Mouse (Mus musculus): Measurements from ENCODE around the gene Tnfrsf1a. TPM values are rescaled to one million over a fixed set of nuclear protein-coding genes. Genes with fewer than 3 reads are reported as not detected.
A peak's percentile ranks its signal among the peaks of the same experiment; 100 is the strongest.

Gene Tnfrsf1a
- polyA plus RNA-seq, 1 experiment, result 63.6 TPM

DNA sequence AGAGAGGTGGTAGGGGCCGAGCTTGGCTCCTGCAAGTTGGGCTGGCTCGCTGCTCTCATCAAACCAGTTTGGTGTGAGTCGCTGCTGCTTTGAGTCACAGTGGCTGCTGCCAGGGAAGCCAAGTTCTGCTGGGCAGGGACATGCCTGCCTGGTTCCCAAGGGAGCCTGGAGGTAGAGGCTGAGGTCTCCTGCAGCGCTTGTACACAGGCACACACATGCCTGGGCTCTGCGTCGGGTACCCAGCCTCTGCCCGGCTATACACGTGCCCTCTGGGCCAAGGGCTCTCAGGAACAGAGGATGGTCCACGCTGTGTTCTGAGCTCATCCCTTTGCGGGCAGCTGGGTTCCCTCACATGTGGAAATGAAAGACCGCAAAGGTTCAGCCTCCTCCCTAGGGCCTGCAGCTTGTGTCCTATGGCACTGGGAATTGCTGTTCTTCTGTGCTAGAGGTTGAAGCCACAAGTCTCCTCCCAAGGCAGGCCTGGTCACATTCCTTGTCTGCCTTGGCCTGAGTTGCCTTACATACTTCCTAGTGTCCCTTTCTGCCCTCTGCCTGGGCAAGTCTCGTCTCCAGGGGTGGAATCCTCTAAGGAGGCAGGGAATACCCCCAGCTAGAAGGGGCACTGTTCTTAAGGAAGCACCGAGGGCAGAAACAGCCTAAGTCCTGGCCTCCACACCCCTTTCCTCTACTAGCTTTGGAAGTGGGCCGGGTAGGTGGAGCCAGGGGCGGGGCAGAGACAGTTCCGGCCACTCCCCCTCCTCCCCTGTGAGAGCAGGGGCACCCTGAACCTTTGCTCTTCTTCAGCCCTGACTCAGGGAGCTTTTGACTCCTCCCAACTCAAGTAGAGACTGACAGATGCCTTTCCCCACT is 28.7 kb downstream of the Tnfrsf1a start:
- H3K4me1 ChIP-seq, result peaks cover 64% of the 10 kb centered on the region
- peak overlapping the region; percentile 83 for H3K4me3 ChIP-seq (replicated peaks)
- no peak for TF ChIP-seq FLI1 (IDR thresholded peaks at IDR 0.05; ENCODE audit: low read length)
- no peak for TF ChIP-seq GATA1 (IDR thresholded peaks at IDR 0.05; ENCODE audit: borderline replicate concordance, low read length)
- H3K9me3 ChIP-seq, result no peaks in the 10 kb centered on the region
- no peaks in the 10 kb centered on the region for H3K36me3 ChIP-seq (replicated peaks; ENCODE audit: low read length)
- H3K27me3 ChIP-seq (replicated peaks), result peaks cover 46% of the 10 kb centered on the region

DNA sequence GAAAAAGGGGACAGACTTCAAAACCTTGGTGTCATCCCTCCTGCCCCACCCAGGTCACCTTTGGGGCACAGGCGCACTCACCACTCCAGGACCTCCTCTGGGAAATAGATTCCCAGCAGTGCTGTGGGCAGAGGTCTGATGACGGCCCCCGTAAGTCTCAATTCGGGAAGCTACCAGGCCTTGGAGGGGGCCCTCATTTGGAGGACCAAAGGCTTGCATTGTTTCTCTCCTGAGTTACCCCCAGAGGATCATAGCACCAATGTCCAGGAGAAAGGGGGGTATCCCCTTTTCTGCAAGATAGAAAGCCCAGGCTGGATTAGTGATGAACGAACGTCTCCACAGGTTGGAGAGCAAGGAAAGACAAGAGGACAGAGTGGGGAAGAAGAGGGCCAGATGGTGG is 29.5 kb downstream of the Tnfrsf1a start:
- H3K27me3 ChIP-seq (replicated peaks), result peaks cover 46% of the 10 kb centered on the region
- H3K9me3 ChIP-seq, result no peaks in the 10 kb centered on the region
- TF ChIP-seq FLI1 (IDR thresholded peaks at IDR 0.05; ENCODE audit: low read length) (no peak), GATA1 (IDR thresholded peaks at IDR 0.05; ENCODE audit: borderline replicate concordance, low read length) (no peak)

DNA sequence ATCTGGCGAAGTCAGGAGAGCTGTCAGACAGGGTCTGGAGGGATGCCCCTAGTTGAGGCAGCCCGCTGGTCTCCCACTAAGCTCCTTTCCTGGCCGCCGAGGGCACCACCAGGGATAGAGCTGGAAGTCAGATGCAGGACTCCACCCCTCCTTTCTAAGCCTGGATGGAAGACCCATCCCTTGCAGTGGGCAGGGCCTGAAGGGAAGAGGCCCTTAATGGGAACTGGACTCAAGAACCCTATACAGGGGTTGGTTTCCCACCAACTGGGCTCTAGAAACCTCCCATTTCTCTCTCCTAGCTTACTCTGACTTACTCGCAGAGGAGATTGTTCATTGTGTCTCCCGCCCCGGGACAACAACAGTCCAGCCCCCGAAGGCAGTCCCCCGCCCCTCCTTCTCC is 30.6 kb downstream of the Tnfrsf1a start:
- no peaks in the 10 kb centered on the region for H3K36me3 ChIP-seq (replicated peaks; ENCODE audit: low read length)
- H3K4me3 ChIP-seq (replicated peaks), result no peak overlapping the region

More for the DNA sequence above, 29.5 kb downstream of the Tnfrsf1a start:
- Histone ChIP-seq H3K4me1 (peaks cover 66% of the 10 kb centered on the region), H3K36me3 (replicated peaks; ENCODE audit: low read length) (no peaks in the 10 kb centered on the region), H3K4me3 (replicated peaks) (peak overlapping the region; percentile 83)

DNA sequence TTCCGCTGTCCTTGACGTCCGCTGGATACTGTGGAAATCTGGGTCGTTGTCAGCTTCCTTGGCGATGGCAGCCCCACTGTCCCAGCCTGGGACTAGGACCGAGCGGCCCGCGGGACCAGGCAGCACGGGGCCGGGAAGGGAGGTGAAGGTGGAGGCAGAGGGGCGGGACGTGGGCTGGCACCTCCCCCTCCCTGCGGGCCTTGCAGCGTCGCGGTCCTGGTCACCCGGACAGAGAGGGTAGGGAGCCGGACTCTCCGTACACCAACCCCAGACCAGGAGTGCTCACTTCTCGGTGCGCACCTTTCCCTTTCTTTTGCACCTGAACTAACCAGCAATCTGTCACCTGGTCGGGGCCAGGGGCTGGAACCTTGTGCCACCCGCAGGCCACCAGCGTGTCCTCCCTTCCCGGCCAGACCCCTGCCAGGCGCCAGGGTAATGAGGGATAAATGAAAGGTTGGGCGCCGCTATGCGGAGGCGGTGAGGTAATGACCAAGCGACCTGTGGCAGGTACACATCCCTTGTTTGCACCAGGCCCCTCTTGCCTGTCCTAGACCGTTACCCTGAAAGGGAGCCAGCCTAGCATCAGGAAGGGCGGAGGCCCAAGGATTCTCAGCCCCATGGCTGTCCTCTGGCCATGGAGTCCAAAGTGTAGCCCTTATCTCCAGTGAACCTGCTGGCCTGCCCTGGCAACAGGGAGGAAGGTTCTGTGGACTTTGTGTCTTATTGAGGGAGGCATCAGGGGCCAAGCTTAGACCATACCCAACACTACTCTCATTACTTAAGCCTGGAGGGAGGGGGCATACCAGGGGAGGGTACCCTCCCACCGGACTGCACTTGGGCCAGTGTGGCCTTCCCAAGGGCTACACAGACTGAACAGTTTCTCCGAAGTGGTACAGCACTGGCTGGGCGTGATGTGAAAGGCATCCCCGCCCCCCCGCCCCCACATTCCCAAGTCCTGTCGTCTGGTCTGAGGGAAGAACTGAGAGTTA is 31.5 kb downstream of the Tnfrsf1a start, which contains the start of gene Plekhg6:
Gene Plekhg6 (minus strand): TSS at position 422 of the 989 bp plus-strand sequence.
- H3K36me3 ChIP-seq (replicated peaks; ENCODE audit: low read length), result no peaks in the 10 kb centered on the region
- H3K27me3 ChIP-seq (replicated peaks), result peaks cover 60% of the 10 kb centered on the region
- peaks cover 59% of the 10 kb centered on the region for H3K4me1 ChIP-seq
- TF ChIP-seq FLI1 (IDR thresholded peaks at IDR 0.05; ENCODE audit: low read length), result no peak
- TF ChIP-seq GATA1 (IDR thresholded peaks at IDR 0.05; ENCODE audit: borderline replicate concordance, low read length), result no peak
- peak within 1 kb of the TSS; percentile 79 for H3K4me3 ChIP-seq (replicated peaks)
- H3K9me3 ChIP-seq, result no peaks in the 10 kb centered on the region

More for the DNA sequence above, 30.6 kb downstream of the Tnfrsf1a start:
- peaks cover 60% of the 10 kb centered on the region for H3K4me1 ChIP-seq
- no peak for TF ChIP-seq GATA1 (IDR thresholded peaks at IDR 0.05; ENCODE audit: borderline replicate concordance, low read length)
- TF ChIP-seq FLI1 (IDR thresholded peaks at IDR 0.05; ENCODE audit: low read length), result no peak
- H3K27me3 ChIP-seq (replicated peaks), result peaks cover 56% of the 10 kb centered on the region
- no peaks in the 10 kb centered on the region for H3K9me3 ChIP-seq

DNA sequence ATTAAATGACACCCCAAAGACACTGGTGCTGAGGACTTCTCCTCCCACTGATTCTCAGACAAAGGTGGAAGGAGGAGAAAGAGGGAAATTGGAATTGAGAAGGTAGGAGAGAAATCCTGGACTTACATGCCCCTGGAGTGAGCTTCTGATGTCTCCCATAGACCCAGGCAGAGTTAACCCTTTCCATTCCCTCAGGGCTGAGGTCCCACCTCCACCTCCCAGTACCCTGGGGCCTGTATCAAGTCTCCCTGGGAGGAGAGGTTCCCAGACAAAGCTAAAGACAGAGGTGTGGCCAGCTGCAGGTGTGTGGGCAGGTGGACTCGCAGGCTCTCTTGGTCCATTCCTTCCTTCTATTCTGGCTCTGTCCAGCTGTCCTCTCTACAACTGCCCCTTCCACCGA is 32.9 kb downstream of the Tnfrsf1a start:
- Histone ChIP-seq H3K4me3 (replicated peaks) (no peak overlapping the region), H3K9me3 (no peaks in the 10 kb centered on the region), H3K27me3 (replicated peaks) (peaks cover 68% of the 10 kb centered on the region), H3K36me3 (replicated peaks; ENCODE audit: low read length) (no peaks in the 10 kb centered on the region), H3K4me1 (peaks cover 54% of the 10 kb centered on the region)
- TF ChIP-seq GATA1 (IDR thresholded peaks at IDR 0.05; ENCODE audit: borderline replicate concordance, low read length), result no peak
- no peak for TF ChIP-seq FLI1 (IDR thresholded peaks at IDR 0.05; ENCODE audit: low read length)

DNA sequence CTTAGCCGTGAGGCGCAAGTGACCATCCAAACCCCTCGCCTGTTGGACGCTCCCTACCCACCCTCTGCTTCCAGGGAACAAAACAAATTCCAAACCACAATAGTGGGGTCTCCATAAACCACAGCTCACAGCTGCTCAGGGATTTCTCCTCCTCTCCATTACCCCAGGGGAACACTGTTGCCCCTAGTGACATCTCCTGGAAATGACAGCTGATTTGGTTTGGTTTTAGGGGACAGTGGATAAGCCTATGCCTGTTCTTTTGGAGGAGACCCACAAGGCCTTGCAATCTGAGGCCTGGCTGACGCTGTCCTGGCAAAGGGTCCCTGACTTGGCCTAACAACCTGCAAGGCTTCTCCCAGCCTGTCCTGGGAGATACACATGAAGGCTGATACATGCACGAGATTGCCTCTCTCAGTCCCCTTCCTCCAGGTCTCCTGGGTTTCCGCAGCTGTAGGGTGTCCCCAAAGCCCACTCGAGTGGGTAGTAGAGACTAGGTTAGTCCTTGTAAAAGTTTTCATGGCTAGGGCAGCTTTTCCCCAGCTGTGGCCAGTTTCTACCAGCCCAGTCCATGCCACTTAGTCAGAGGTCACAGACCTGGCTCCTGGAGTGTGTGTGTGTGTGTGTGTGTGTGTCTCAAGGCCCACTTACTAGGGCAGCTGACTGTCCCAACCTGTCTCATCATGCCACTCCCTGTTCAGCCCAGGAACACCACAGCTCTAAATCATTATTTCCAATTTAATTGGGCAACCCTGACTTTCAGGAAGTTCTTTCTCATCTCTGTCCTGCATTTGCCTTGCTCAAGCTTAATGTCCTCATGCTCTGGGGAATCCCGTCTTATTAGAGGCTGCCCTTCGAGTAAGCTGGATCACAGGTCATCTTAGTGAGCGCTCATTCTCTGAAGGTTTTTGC is 36.2 kb downstream of the Tnfrsf1a start:
- Histone ChIP-seq H3K36me3 (replicated peaks; ENCODE audit: low read length) (no peaks in the 10 kb centered on the region), H3K9me3 (peaks cover 5% of the 10 kb centered on the region; the same call in 1 of the 2 replicates), H3K4me1 (peaks cover 21% of the 10 kb centered on the region), H3K4me3 (replicated peaks) (peak overlapping the region; percentile 30), H3K27me3 (replicated peaks) (peaks cover 68% of the 10 kb centered on the region)
- TF ChIP-seq GATA1 (IDR thresholded peaks at IDR 0.05; ENCODE audit: borderline replicate concordance, low read length), result no peak
- no peak for TF ChIP-seq FLI1 (IDR thresholded peaks at IDR 0.05; ENCODE audit: low read length)

DNA sequence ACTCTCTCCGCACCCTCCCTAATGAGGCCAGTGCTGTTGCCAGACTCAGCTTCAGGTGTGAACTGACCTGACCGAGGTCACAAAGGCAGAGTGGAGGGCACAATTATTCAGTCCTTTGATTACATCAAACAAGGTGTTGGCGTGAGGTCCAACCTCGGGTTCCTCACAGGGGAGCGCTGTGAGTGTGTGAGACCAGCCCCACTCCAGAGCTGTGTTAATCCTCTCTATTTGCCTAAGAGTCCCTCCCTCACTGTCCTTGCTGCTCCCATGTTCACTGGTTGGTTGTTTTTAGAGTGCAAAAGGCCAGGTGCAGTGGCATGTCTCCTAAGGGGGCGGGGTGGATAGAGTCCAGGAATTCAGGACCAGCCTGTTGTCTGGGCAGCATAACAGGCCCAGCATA is 36.9 kb downstream of the Tnfrsf1a start:
- Histone ChIP-seq H3K36me3 (replicated peaks; ENCODE audit: low read length) (no peaks in the 10 kb centered on the region), H3K4me1 (peaks cover 14% of the 10 kb centered on the region), H3K27me3 (replicated peaks) (peaks cover 60% of the 10 kb centered on the region), H3K4me3 (replicated peaks) (no peak overlapping the region), H3K9me3 (peaks cover 5% of the 10 kb centered on the region; the same call in 1 of the 2 replicates)
- TF ChIP-seq GATA1 (IDR thresholded peaks at IDR 0.05; ENCODE audit: borderline replicate concordance, low read length) (no peak), FLI1 (IDR thresholded peaks at IDR 0.05; ENCODE audit: low read length) (no peak)

DNA sequence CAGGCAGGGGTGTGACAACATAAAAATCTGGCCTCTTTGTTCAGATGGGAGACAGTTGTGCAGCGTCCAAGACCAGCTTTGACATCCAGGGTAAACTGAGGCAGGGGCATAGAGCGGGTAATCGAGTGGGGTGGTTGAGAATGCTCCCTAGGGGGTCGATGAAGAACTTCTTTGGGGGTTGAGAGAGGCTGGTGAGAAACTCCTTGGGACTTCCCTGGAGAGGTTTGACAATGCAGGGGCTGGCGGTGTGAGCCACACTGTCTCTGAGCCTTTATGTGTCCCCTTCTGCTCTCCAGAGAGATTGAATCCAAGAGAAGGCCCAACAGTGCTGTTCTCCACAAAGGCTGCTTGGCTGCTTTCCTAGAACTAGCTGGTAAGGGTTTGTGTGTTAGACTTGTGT is 40.7 kb downstream of the Tnfrsf1a start:
- Histone ChIP-seq H3K27me3 (replicated peaks) (peaks cover 29% of the 10 kb centered on the region), H3K4me3 (replicated peaks) (no peak overlapping the region), H3K4me1 (peaks cover 8% of the 10 kb centered on the region), H3K36me3 (replicated peaks; ENCODE audit: low read length) (no peaks in the 10 kb centered on the region), H3K9me3 (peaks cover 5% of the 10 kb centered on the region; the same call in 1 of the 2 replicates)
- no peak for TF ChIP-seq FLI1 (IDR thresholded peaks at IDR 0.05; ENCODE audit: low read length)

Measured in megakaryocyte, embryonic 14.5 days (primary cell).